Mouse (Mus musculus): ENCODE results near the gene Fam129b. TPM values are rescaled to one million over a fixed set of nuclear protein-coding genes. Genes with fewer than 3 reads are reported as not detected.

Gene Fam129b
- total RNA-seq, 2 experiments from 2014 or later: 14.0 to 17.7 TPM

- DNase-seq: no peak
These were observed 50.6 kb downstream of the Fam129b start for GRCm38 (mm10) chr2:32926330-32927075.

- no peak for DNase-seq
These were observed 51.8 kb downstream of the Fam129b start for GRCm38 (mm10) chr2:32927624-32928234.

GRCm38 (mm10) chr2:32928235-32928946, 52.5 kb downstream of the Fam129b start:
- peak; percentile 63 to 65 for DNase-seq

- DNase-seq: no peak
These were observed 53.3 kb downstream of the Fam129b start for GRCm38 (mm10) chr2:32928947-32929829.

- DNase-seq: no peak
These were observed 55.8 kb downstream of the Fam129b start for GRCm38 (mm10) chr2:32931730-32932129.

- no peak for DNase-seq
These were observed 62.8 kb downstream of the Fam129b start for GRCm38 (mm10) chr2:32938741-32939140.

GRCm38 (mm10) chr2:32939418-32939817, 63.5 kb downstream of the Fam129b start:
- DNase-seq: no peak

GRCm38 (mm10) chr2:32940483-32940882, 64.6 kb downstream of the Fam129b start:
- no peak for DNase-seq

GRCm38 (mm10) chr2:32947454-32947853, 71.5 kb downstream of the Fam129b start:
- no peak for DNase-seq

- DNase-seq: no peak
These were observed 78.7 kb downstream of the Fam129b start for GRCm38 (mm10) chr2:32954581-32954980.

GRCm38 (mm10) chr2:32957344-32957743, 81.4 kb downstream of the Fam129b start:
- no peak for DNase-seq

GRCm38 (mm10) chr2:32960273-32960672, 84.4 kb downstream of the Fam129b start:
- DNase-seq: no peak

GRCm38 (mm10) chr2:32961192-32961995, 85.5 kb downstream of the Fam129b start, which contains the start of the genes Rpl12 and Lrsam1:
Gene Rpl12 (plus strand): TSS chr2:32961559.
Gene Lrsam1 (minus strand): TSS chr2:32961614.
- DNase-seq: peak; percentile 94

GRCm38 (mm10) chr2:32962062-32962874, 86.4 kb downstream of the Fam129b start:
- no peak for DNase-seq

GRCm38 (mm10) chr2:32962875-32963220, 86.9 kb downstream of the Fam129b start:
- no peak for DNase-seq

- DNase-seq: no peak
These were observed 87.6 kb downstream of the Fam129b start for GRCm38 (mm10) chr2:32963544-32963943.

- no peak for DNase-seq
These were observed 88.1 kb downstream of the Fam129b start for GRCm38 (mm10) chr2:32963981-32964380.

- DNase-seq: no peak
These were observed 88.9 kb downstream of the Fam129b start for GRCm38 (mm10) chr2:32964659-32965457.

- no peak for DNase-seq
These were observed 89.7 kb downstream of the Fam129b start for GRCm38 (mm10) chr2:32965511-32966183.

Data from layer of hippocampus, postnatal 36 days (tissue).